Mouse (Mus musculus) monocyte, adult 2 months (primary cell): ENCODE results near the gene Tagap.
A peak's percentile ranks its signal among the peaks of the same experiment; 100 is the strongest.
"Not testable (repeated sequence)": the region's sequence is repeated elsewhere in the genome, so short reads cannot be mapped to it uniquely, and the experiment has no call there.

Experiments
- DNase-seq, 2 experiments: peaks; one replicate each; pipeline ENCODE4 v3.0.0; 2022; ENCODE audit warnings: low spot score in 2 of 2, low read depth in 1 of 2

Gene Tagap

GRCm38 (mm10) chr17:7914596-7915227 is 11.1 kb upstream of the Tagap start:
- peak in 1 of 2 experiments; percentile 38 for DNase-seq

- no peak for DNase-seq
Observed at GRCm38 (mm10) chr17:7915791-7916190, 10.0 kb upstream of the Tagap start.

GRCm38 (mm10) chr17:7916782-7917574 is 8.8 kb upstream of the Tagap start:
- peak; percentile 73 to 87 for DNase-seq

- DNase-seq, result no peak
Observed at GRCm38 (mm10) chr17:7918355-7918754, 7.4 kb upstream of the Tagap start.

GRCm38 (mm10) chr17:7919209-7919608 is 6.6 kb upstream of the Tagap start:
- no peak for DNase-seq

- DNase-seq, result no peak
Observed at GRCm38 (mm10) chr17:7922564-7922963, 3.2 kb upstream of the Tagap start.

- DNase-seq, result no peak
Observed at GRCm38 (mm10) chr17:7924185-7924725, 1.5 kb upstream of the Tagap start.

- peak; percentile 71 to 79 for DNase-seq
Observed at GRCm38 (mm10) chr17:7927582-7928535, 2.1 kb downstream of the Tagap start.

GRCm38 (mm10) chr17:7928662-7929061 is 2.9 kb downstream of the Tagap start:
- DNase-seq, result no peak

GRCm38 (mm10) chr17:7929279-7929678 is 3.5 kb downstream of the Tagap start:
- no peak for DNase-seq

- no peak for DNase-seq
Observed at GRCm38 (mm10) chr17:7931096-7931990, 5.5 kb downstream of the Tagap start.

- not testable (repeated sequence) for DNase-seq
Observed at GRCm38 (mm10) chr17:7932121-7932520, 6.3 kb downstream of the Tagap start.

GRCm38 (mm10) chr17:7939640-7940039 is 13.8 kb downstream of the Tagap start:
- no peak for DNase-seq

GRCm38 (mm10) chr17:7945117-7946052 is 19.6 kb downstream of the Tagap start, which contains the start of gene Rsph3a:
Gene Rsph3a (plus strand): TSS chr17:7945614.
- DNase-seq, result peak; percentile 33 to 63

- not testable (repeated sequence) for DNase-seq
Observed at GRCm38 (mm10) chr17:7946053-7946627, 20.3 kb downstream of the Tagap start.

- not testable (repeated sequence) for DNase-seq
Observed at GRCm38 (mm10) chr17:7951333-7951732, 25.5 kb downstream of the Tagap start.

- DNase-seq, result not testable (repeated sequence)
Observed at GRCm38 (mm10) chr17:7957242-7957641, 31.4 kb downstream of the Tagap start.

GRCm38 (mm10) chr17:7963333-7963732 is 37.5 kb downstream of the Tagap start:
- not testable (repeated sequence) for DNase-seq
